Mouse (Mus musculus) liver, embryonic 13.5 days (tissue): Measurements from ENCODE around the gene Cda. TPM values are rescaled to one million over a fixed set of nuclear protein-coding genes. Genes with fewer than 3 reads are reported as not detected.
A peak's percentile ranks its signal among the peaks of the same experiment; 100 is the strongest.

Source experiments
- ATAC-seq: fragments of 200-750 bp; cut with Nextera tagmentation; 2 replicates; pipeline ENCODE4 v1.8.0; 2017; ENCODE audit warnings: low read depth, mild to moderate bottlenecking, moderate number of reproducible peaks, moderate library complexity
- DNase-seq: peaks from one replicate; pipeline ENCODE4 v3.0.0; 2022
- H3K27ac ChIP-seq: fragments of 300-500 bp; sonication (generic); 2 replicates; pipeline ENCODE4 v1.5.1; 2015; ENCODE audit warnings: moderate library complexity, mild to moderate bottlenecking, inconsistent platforms
- H3K27me3 ChIP-seq: fragments of 300-500 bp; sonication (generic); 2 replicates; pipeline ENCODE4 v1.6.1; 2015; ENCODE audit warnings: mild to moderate bottlenecking, inconsistent platforms
- H3K36me3 ChIP-seq: fragments of 300-500 bp; sonication (generic); 2 replicates; pipeline ENCODE4 v1.6.1; 2015; ENCODE audit warnings: mild to moderate bottlenecking, inconsistent platforms
- H3K4me1 ChIP-seq: fragments of 300-500 bp; sonication (generic); replicated peaks from 2 replicates; pipeline ENCODE4 v1.6.1; 2015; ENCODE audit warnings: inconsistent platforms
- H3K4me2 ChIP-seq: fragments of 300-500 bp; sonication (generic); 2 replicates; pipeline ENCODE4 v1.6.1; 2015; ENCODE audit warnings: inconsistent platforms, mild to moderate bottlenecking, moderate library complexity
- H3K4me3 ChIP-seq: fragments of 300-500 bp; sonication (generic); replicated peaks from 2 replicates; pipeline ENCODE4 v1.5.1; 2015; ENCODE audit warnings: mild to moderate bottlenecking, inconsistent platforms
- H3K9ac ChIP-seq: fragments of 300-500 bp; sonication (generic); 2 replicates; pipeline ENCODE4 v1.6.1; 2015; ENCODE audit warnings: mild to moderate bottlenecking, inconsistent platforms
- H3K9me3 ChIP-seq: fragments of 300-500 bp; sonication (generic); replicated peaks from 2 replicates; pipeline ENCODE4 v1.6.1; 2016; ENCODE audit warnings: inconsistent platforms
- WGBS: fragments of 180-500 bp; shearing (Covaris S2); methylation state at CpG from one replicate; pipeline ENCODE4 v1.1.7; 2015; ENCODE audit not compliant: insufficient replicate concordance; 5-methylcytosine and 5-hydroxymethylcytosine counted together
- polyA plus RNA-seq: library from polyadenylated mRNA; unstranded; fragments of >200 nt; fragmentation: Nextera tagmentation; extraction: Ambion mirVana; gene quantifications from 2 replicates; pipeline ENCODE4 v1.2.1, GENCODE M21; 2015

Gene Cda
- polyA plus RNA-seq, 1 experiment from 2014 or later: 5.2 TPM

GRCm38 (mm10) chr4:138366561-138366960, 1.2 kb downstream of the Cda start:
- ATAC-seq (no peak), DNase-seq (no peak)
- Histone ChIP-seq H3K27ac (no peak overlapping the region), H3K4me2 (0 out of 2 replicates have a peak overlapping the region, but pooled peaks have one; percentile 70), H3K9me3 (no peaks in the 10 kb centered on the region), H3K36me3 (no peaks in the 10 kb centered on the region), H3K4me3 (no peak overlapping the region), H3K9ac (no peak overlapping the region), H3K4me1 (peaks cover 23% of the 10 kb centered on the region), H3K27me3 (peaks cover 19% of the 10 kb centered on the region)
- 46% methylated on average over 2 of the region's 2 CpGs for WGBS

- H3K4me1 ChIP-seq: peaks cover 18% of the 10 kb centered on the region
- DNase-seq (no peak), ATAC-seq (no peak)
- H3K9me3 ChIP-seq: no peaks in the 10 kb centered on the region
- no peak overlapping the region for H3K4me2 ChIP-seq
- peaks cover 31% of the 10 kb centered on the region for H3K27me3 ChIP-seq
- H3K27ac ChIP-seq: no peak overlapping the region
- no peak overlapping the region for H3K9ac ChIP-seq
- no peaks in the 10 kb centered on the region for H3K36me3 ChIP-seq
- WGBS: 54% methylated on average over 5 of the region's 5 CpGs
- no peak overlapping the region for H3K4me3 ChIP-seq
Measured at GRCm38 (mm10) chr4:138363511-138363910, 4.3 kb downstream of the Cda start.

GRCm38 (mm10) chr4:138362883-138363282, 4.9 kb downstream of the Cda start:
- ATAC-seq: no peak
- H3K27me3 ChIP-seq: peaks cover 27% of the 10 kb centered on the region
- H3K9ac ChIP-seq: no peak overlapping the region
- peaks cover 12% of the 10 kb centered on the region for H3K4me1 ChIP-seq
- H3K27ac ChIP-seq: no peak overlapping the region
- no peak overlapping the region for H3K4me2 ChIP-seq
- no peaks in the 10 kb centered on the region for H3K9me3 ChIP-seq
- 61% methylated on average over 7 of the region's 7 CpGs for WGBS
- H3K4me3 ChIP-seq: no peak overlapping the region
- no peaks in the 10 kb centered on the region for H3K36me3 ChIP-seq
- no peak for DNase-seq

DNA sequence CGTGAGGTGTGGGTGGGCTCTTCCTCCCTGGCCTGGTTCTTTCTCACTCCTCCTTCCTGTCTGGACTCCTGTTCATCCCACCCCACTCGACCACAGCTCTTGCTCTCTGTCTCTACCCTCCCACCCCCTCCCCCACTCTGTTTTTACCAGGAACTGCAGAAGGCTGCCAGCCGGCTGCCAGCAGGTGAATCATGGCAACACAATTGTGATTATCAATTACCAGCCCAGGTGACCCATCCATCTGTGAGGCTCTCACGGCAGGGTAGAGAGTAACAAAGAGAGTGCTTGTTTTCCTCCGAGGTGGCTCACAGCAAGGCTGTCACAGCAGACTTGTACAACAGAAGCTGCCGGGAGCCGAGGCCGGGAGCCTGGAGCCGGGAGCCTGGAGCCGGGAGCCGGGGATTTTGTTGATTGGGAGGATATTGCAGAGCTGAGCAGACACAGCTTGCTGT, 6.4 kb downstream of the Cda start:
- Histone ChIP-seq H3K4me3 (no peak overlapping the region), H3K4me2 (no peak overlapping the region), H3K27me3 (peaks cover 19% of the 10 kb centered on the region), H3K36me3 (no peaks in the 10 kb centered on the region), H3K27ac (no peak overlapping the region), H3K4me1 (0 out of 2 replicates have a peak, but pooled peaks cover 2% of the 10 kb centered on the region), H3K9ac (no peak overlapping the region), H3K9me3 (no peaks in the 10 kb centered on the region)
- ATAC-seq (no peak), DNase-seq (no peak)
- WGBS: 28% methylated on average over 11 of the region's 11 CpGs

DNA sequence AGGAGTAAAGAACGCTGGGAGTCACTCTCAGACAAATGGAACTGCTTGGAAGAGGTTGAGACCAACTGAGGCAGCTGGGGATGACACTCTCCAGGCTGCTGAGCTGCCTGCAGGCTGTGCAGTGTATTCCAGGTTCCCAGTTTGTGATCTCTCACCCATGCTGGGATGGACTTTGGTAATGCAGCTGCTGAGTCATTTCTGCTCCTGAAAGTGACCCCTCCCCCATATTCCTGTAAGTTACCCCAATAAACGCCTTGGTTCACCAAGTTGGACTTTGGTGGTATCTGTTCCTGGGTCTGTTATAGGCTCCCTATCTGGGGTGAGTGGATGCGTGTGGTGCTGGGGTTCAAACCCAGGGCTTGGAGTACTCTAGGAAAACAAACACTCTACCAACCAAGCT, 9.6 kb downstream of the Cda start:
- DNase-seq (no peak), ATAC-seq (no peak)
- 45% methylated on average over 3 of the region's 3 CpGs for WGBS
- no peaks in the 10 kb centered on the region for H3K4me1 ChIP-seq
- no peaks in the 10 kb centered on the region for H3K9me3 ChIP-seq
- H3K4me2 ChIP-seq: no peak overlapping the region
- no peaks in the 10 kb centered on the region for H3K36me3 ChIP-seq
- no peak overlapping the region for H3K4me3 ChIP-seq
- H3K27me3 ChIP-seq: peaks cover 17% of the 10 kb centered on the region
- no peak overlapping the region for H3K9ac ChIP-seq
- no peak overlapping the region for H3K27ac ChIP-seq

- no peak overlapping the region for H3K9ac ChIP-seq
- no peaks in the 10 kb centered on the region for H3K9me3 ChIP-seq
- DNase-seq (no peak), ATAC-seq (no peak)
- H3K4me3 ChIP-seq: no peak overlapping the region
- H3K27me3 ChIP-seq: peaks cover 12% of the 10 kb centered on the region
- H3K4me2 ChIP-seq: no peak overlapping the region
- WGBS: 89% methylated on average over 12 of the region's 12 CpGs
- H3K4me1 ChIP-seq: no peaks in the 10 kb centered on the region
- H3K36me3 ChIP-seq: no peaks in the 10 kb centered on the region
- H3K27ac ChIP-seq: no peak overlapping the region
Measured at GRCm38 (mm10) chr4:138356551-138356950, 11.2 kb downstream of the Cda start.

DNA sequence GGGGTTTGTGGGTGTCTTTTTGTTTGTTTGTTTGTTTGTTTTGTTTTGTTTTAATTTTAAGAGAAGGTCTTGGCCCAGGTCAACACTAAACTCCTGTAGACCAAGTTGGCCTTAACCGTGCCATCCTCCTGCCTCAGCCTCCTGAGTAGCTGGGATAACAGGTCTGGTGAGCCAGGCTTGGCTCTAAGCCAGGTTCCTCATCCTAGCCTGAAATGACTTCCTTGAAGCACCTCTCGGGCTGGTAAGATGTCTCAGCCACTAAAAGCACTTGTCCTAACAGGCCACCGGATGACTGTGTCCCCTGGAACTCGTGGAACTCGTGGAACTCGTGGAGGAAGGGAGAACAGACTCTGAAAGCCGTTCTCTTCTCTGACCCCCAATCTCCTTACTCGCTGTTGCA, 11.7 kb downstream of the Cda start:
- H3K4me2 ChIP-seq: no peak overlapping the region
- H3K4me1 ChIP-seq: no peaks in the 10 kb centered on the region
- DNase-seq (no peak), ATAC-seq (no peak)
- no peaks in the 10 kb centered on the region for H3K36me3 ChIP-seq
- H3K4me3 ChIP-seq: no peak overlapping the region
- no peak overlapping the region for H3K9ac ChIP-seq
- H3K27me3 ChIP-seq: peaks cover 8% of the 10 kb centered on the region
- WGBS: 63% methylated on average over 8 of the region's 8 CpGs
- no peaks in the 10 kb centered on the region for H3K9me3 ChIP-seq
- H3K27ac ChIP-seq: no peak overlapping the region

DNA sequence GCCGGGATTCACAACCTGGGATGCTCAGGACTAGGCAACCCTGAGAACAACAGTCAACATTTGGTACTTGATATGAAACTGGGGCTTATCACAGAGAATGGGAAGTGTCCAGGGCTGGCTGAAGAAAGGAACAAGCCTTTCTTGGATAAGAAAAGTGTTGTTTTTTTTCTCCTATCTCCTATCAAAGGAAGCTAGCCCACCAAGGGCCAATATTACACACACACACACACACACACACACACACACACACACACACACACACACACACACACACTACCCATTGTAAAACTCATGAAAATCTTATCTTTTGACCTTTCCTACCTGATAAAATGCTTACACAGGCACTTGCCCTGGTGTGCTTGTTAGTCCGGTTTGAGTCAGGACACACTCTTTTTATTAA, 12.3 kb downstream of the Cda start:
- DNase-seq (no peak), ATAC-seq (no peak)
- H3K9ac ChIP-seq: no peak overlapping the region
- 54% methylated on average over 2 of the region's 2 CpGs for WGBS
- H3K4me2 ChIP-seq: no peak overlapping the region
- H3K27me3 ChIP-seq: peaks cover 2% of the 10 kb centered on the region; the same call in 1 of the 2 replicates
- no peak overlapping the region for H3K4me3 ChIP-seq
- H3K4me1 ChIP-seq: no peaks in the 10 kb centered on the region
- no peaks in the 10 kb centered on the region for H3K9me3 ChIP-seq
- H3K27ac ChIP-seq: no peak overlapping the region
- H3K36me3 ChIP-seq: no peaks in the 10 kb centered on the region

DNA sequence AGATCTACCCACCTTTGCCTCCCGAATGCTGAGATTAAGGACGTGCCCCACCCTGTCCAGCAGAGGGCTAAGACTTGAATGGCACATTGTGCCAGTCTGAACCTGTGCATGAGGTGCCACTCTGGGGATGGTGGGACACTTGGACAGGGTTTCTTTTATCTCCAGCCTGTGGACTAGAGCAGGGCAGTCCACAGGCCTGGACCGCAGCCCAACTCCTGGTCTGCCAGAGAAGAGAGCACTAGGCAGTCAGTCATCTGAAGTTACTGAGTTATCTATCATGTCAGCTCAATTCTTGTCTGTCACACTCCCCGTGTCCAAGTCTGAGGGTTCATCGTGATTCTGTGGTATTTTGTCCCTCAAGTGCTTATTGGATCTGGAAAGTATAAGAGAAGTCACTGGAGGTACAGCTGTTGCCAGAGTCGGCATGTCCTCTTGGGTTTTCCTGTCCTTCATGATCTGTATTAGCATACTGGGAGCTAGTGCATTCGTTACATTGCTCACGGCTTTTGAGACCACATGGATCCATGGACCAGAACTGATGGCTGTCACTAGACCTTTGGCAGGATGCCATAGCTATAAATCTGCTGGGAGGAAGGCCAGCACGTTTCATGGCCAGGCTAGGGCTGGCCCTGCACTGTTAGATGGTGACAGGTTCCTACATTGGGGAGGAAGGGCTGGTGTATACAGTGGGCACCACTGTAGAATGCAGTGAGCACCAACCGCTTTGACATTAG, 14.2 kb downstream of the Cda start:
- H3K36me3 ChIP-seq: no peaks in the 10 kb centered on the region
- no peak overlapping the region for H3K4me2 ChIP-seq
- no peak overlapping the region for H3K4me3 ChIP-seq
- ATAC-seq: no peak
- 66% methylated on average over 10 of the region's 10 CpGs for WGBS
- H3K27ac ChIP-seq: no peak overlapping the region
- H3K9ac ChIP-seq: no peak overlapping the region
- H3K27me3 ChIP-seq: no peaks in the 10 kb centered on the region
- H3K9me3 ChIP-seq: no peaks in the 10 kb centered on the region
- H3K4me1 ChIP-seq: no peaks in the 10 kb centered on the region
- no peak for DNase-seq

GRCm38 (mm10) chr4:138352692-138353091, 15.1 kb downstream of the Cda start:
- H3K27ac ChIP-seq: no peak overlapping the region
- no peak overlapping the region for H3K4me3 ChIP-seq
- ATAC-seq: no peak
- no peaks in the 10 kb centered on the region for H3K9me3 ChIP-seq
- no peaks in the 10 kb centered on the region for H3K27me3 ChIP-seq
- no peak overlapping the region for H3K4me2 ChIP-seq
- no peaks in the 10 kb centered on the region for H3K4me1 ChIP-seq
- H3K36me3 ChIP-seq: no peaks in the 10 kb centered on the region
- 77% methylated on average over 6 of the region's 6 CpGs for WGBS
- H3K9ac ChIP-seq: no peak overlapping the region
- no peak for DNase-seq

DNA sequence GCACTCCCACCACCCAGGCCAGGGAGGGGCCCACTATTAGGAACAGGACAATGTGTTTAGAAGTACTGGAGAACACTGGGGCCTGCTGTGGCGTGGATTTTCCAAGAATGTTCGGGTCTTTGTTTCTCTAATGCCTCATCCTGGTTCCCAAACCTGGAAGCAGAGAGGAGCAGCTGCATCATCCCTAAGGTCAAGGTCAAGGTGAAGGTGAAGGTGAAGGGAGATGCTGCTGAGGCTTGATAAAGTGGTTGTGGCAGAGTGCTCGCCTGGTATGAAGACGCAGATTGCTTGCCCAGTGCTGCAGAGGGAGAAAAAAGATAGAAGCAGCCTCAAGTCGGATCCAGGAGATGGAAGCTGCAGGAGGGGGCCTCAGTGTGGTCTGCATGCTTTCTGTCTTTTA, 16.0 kb downstream of the Cda start:
- DNase-seq (no peak), ATAC-seq (no peak)
- Histone ChIP-seq H3K4me1 (no peaks in the 10 kb centered on the region), H3K27me3 (no peaks in the 10 kb centered on the region), H3K27ac (no peak overlapping the region), H3K9me3 (no peaks in the 10 kb centered on the region), H3K4me2 (no peak overlapping the region), H3K9ac (no peak overlapping the region), H3K36me3 (no peaks in the 10 kb centered on the region), H3K4me3 (no peak overlapping the region)
- WGBS: 57% methylated on average over 5 of the region's 5 CpGs

DNA sequence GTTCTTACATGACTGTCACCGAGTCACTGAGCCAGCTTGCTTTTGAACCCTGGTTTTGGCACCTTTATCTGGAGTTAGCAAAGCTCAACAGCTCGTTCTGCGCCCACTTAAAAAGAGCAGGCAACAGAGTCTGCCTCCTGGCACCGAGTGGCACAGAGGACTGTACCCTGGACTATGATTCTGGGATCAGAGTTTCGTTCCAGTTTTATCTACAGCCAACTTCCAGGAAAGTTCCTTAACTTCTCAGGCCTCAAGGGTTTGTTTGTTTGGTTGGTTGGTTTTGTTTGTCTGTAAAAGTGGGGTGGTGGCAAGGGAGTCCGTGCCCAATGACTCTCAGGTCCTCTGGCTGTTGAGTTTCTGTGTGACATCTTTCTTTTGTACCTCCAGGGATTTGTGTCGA, 19.1 kb downstream of the Cda start:
- Histone ChIP-seq H3K27me3 (no peaks in the 10 kb centered on the region), H3K9me3 (no peaks in the 10 kb centered on the region), H3K4me1 (no peaks in the 10 kb centered on the region), H3K27ac (no peak overlapping the region), H3K4me3 (no peak overlapping the region), H3K9ac (no peak overlapping the region), H3K4me2 (no peak overlapping the region), H3K36me3 (no peaks in the 10 kb centered on the region)
- 59% methylated on average over 7 of the region's 7 CpGs for WGBS
- no peak for DNase-seq
- no peak for ATAC-seq
